Comparison of ENCODE assay signal across 8 mouse cellular contexts in genomic region chr1:43698577-43699000, GRCm38 (mm10). TPM values are rescaled to one million over a fixed set of nuclear protein-coding genes. Genes with fewer than 3 reads are reported as not detected.
DNase-seq lines count a peak whose midpoint lies in the region; TF ChIP-seq lines count a peak whose summit lies in the region.

No protein-coding gene starts in this region.

- DNase-seq in gastrocnemius, adult 2 months: peak; percentile 38
- no peak for DNase-seq in gastrocnemius, adult 8-10 months (ENCODE audit: low spot score in 2 of 2)
- peak; percentile 70 for DNase-seq in embryo, embryonic 11 days
- peak; percentile 53 for DNase-seq in heart, adult 8-10 months (ENCODE audit: low spot score)
- peak; percentile 47 for DNase-seq in kidney, adult 2 months
- peak; percentile 10 to 53 for DNase-seq in lung, postnatal 4 days
- DNase-seq in skeletal muscle tissue, adult 2 months (ENCODE audit: low read depth, low spot score): peak; percentile 38
- no peak for DNase-seq in thymus, adult 18-20 months

- no peaks in the 10 kb centered on the region for H3K27me3 ChIP-seq in kidney, adult 2 months (replicated peaks; ENCODE audit: control insufficient read depth, insufficient read depth, low read length)

- intact Hi-C loops in gastrocnemius, adult 2 months (cut with DNase I): no loop called here

- H3K4me3 ChIP-seq in gastrocnemius, adult 2 months: no peak overlapping the region
- no peak overlapping the region for H3K4me3 ChIP-seq in kidney, adult 2 months (ENCODE audit: insufficient read depth, low read depth, low read length)

- 18% methylated on average over 4 of the region's 4 CpGs for WGBS in kidney, adult 2 months

- H3K36me3 ChIP-seq in kidney, adult 2 months (ENCODE audit: control insufficient read depth, insufficient read depth, low read length): no peaks in the 10 kb centered on the region

- peaks cover 8% of the 10 kb centered on the region; the same call in 1 of the 2 replicates for H3K4me1 ChIP-seq in kidney, adult 2 months (ENCODE audit: control insufficient read depth, insufficient read depth, low read length)

- no peak for TF ChIP-seq CTCF in gastrocnemius, adult 2 months (IDR thresholded peaks at IDR 0.05)
- TF ChIP-seq CTCF in kidney, adult 2 months (conservative IDR thresholded peaks at IDR 0.05; ENCODE audit: insufficient read depth, insufficient read length, low read depth, low read length): no peak

- TF ChIP-seq POLR2A in kidney, adult 2 months (IDR thresholded peaks at IDR 0.05; ENCODE audit: low read depth, low read length): no peak

- no peak overlapping the region for H3K27ac ChIP-seq in gastrocnemius, adult 2 months
- 0 out of 2 replicates have a peak overlapping the region, but pooled peaks have one; percentile 4 for H3K27ac ChIP-seq in kidney, adult 2 months (ENCODE audit: insufficient read depth, low read depth, low read length)

RNA-seq across cellular contexts. Expression of gene 1500015O10Rik, which starts 31.8 kb away (rescaled TPM):
- total RNA-seq in gastrocnemius, adult 2 months (2021): 1 to 10 TPM; 2.7 to 9.3 TPM
- total RNA-seq in gastrocnemius, adult 8-10 months (2022): 1 to 10 TPM in 2 of 4 experiments, under 1 TPM in 2; 0.36 to 6.5 (median 1.5) TPM
- 1 to 10 TPM in 3 of 4 experiments, under 1 TPM in 1; 0.82 to 4.2 (median 2.5) TPM for total RNA-seq in heart, adult 8-10 months (2022)
- polyA plus RNA-seq in kidney, adult 2 months (2012; rRNA removed): 1.2 and 1.5 TPM in 2 replicates

Comparison
In these comparisons a context has a peak if more than half of its experiments do, and no peak if none do; other contexts are left out.
1. DNase-seq: peak in gastrocnemius, adult 2 months (single experiment), embryo, embryonic 11 days (single experiment), heart, adult 8-10 months (single experiment), kidney, adult 2 months (single experiment), lung, postnatal 4 days (2 of 2) and skeletal muscle tissue, adult 2 months (single experiment); none in gastrocnemius, adult 8-10 months (0 of 2) and thymus, adult 18-20 months (0 of 2).